8 mouse cellular contexts compared by ENCODE assay signal in the genomic region with DNA sequence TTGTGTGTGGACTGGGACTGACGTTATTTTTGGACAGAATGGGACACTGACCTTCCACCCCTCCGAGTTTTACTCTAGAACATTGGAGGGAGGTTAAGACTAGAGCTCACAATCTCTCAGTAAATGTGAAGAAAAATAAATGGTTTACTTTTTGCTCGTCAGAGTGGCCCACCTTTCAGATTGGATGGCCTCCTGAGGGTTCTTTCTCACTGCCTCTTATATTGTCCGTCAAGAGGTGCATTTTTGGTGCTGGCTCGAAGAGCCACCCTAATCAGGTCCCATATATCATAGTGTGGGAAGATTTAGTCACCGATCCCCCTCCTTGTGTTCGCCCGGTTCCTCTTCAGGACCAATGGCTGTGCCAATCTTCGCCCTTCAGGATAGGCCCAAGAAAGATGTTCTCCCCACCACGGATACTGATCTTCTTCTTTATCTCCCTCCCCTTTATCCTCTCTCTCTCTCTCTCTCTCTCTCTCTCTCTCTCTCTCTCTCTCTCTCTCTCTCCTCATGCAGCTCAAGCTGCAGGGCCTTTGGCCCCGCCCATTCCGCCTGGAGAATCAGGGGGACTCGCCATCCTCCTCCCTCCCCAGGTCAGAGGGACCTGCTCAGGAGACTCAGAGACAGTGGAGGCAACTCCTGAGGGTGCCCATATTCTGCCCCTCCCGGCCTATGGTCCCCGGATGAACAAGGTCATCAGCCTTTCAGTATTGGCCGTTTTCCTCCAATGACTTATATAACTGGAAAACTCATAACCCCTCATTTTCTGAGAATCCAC. TPM values are rescaled to one million over a fixed set of nuclear protein-coding genes. Genes with fewer than 3 reads are reported as not detected.
DNase-seq lines count a peak whose midpoint lies in the region; ATAC-seq lines count a peak whose summit lies in the region.

No protein-coding gene starts in this region.

- H3K9ac ChIP-seq in midbrain, embryonic 15.5 days: peak overlapping the region; percentile 60

- H3K27me3 ChIP-seq in heart, embryonic 10.5 days (ENCODE audit: insufficient read depth, poor library complexity, severe bottlenecking): no peaks in the 10 kb centered on the region
- no peaks in the 10 kb centered on the region for H3K27me3 ChIP-seq in midbrain, embryonic 15.5 days (replicated peaks)

- H3K4me1 ChIP-seq in heart, embryonic 10.5 days: peaks cover 11% of the 10 kb centered on the region
- H3K4me1 ChIP-seq in midbrain, embryonic 15.5 days: peaks cover 15% of the 10 kb centered on the region; the same call in 1 of the 2 replicates

- 48% methylated on average over 15 of the region's 16 CpGs for WGBS in heart, embryonic 10.5 days
- 53% methylated on average over 16 of the region's 16 CpGs for WGBS in midbrain, embryonic 15.5 days

- H3K4me2 ChIP-seq in midbrain, embryonic 15.5 days: peak overlapping the region; percentile 60

- peaks cover 57% of the 10 kb centered on the region for H3K36me3 ChIP-seq in heart, embryonic 10.5 days
- H3K36me3 ChIP-seq in midbrain, embryonic 15.5 days (replicated peaks): peaks cover 30% of the 10 kb centered on the region

- ATAC-seq in midbrain, embryonic 15.5 days (replicated peaks): no peak

- peak; percentile 28 for DNase-seq in ovary, postnatal 36 days (ENCODE audit: low spot score)
- no peak for DNase-seq in ovary, postnatal 14 days (ENCODE audit: low spot score)
- peak; percentile 16 for DNase-seq in cerebellum, adult 9-10 months
- DNase-seq in heart, embryonic 10.5 days (ENCODE audit: low spot score): no peak
- peak; percentile 30 to 47 for DNase-seq in kidney, postnatal 4 days
- no peak for DNase-seq in frontal cortex, postnatal 14 days (ENCODE audit: low spot score in 2 of 2)
- DNase-seq in layer of hippocampus, adult 9-11 months: no peak

- H3K27ac ChIP-seq in heart, embryonic 10.5 days: peak overlapping the region; percentile 96
- peak overlapping the region; percentile 70 for H3K27ac ChIP-seq in midbrain, embryonic 15.5 days

- peak overlapping the region; percentile 80 for H3K4me3 ChIP-seq in heart, embryonic 10.5 days
- peak overlapping the region; percentile 74 for H3K4me3 ChIP-seq in midbrain, embryonic 15.5 days

- no peaks in the 10 kb centered on the region for H3K9me3 ChIP-seq in heart, embryonic 10.5 days
- H3K9me3 ChIP-seq in midbrain, embryonic 15.5 days: no peaks in the 10 kb centered on the region

RNA-seq across cellular contexts. Expression of a gene that starts 1.1 kb away (rescaled TPM):
- 7.5 and 7.7 TPM in 2 replicates for polyA plus RNA-seq in heart, embryonic 10.5 days (2016; fragmentation: Nextera tagmentation; extraction: Ambion mirVana)
- polyA plus RNA-seq in midbrain, embryonic 15.5 days (2015; fragmentation: Nextera tagmentation; extraction: Ambion mirVana): 1.0 and 1.7 TPM in 2 replicates

RNA-seq across cellular contexts. Expression of a gene that starts 55.3 kb away (rescaled TPM):
- polyA plus RNA-seq in heart, embryonic 10.5 days (2016; fragmentation: Nextera tagmentation; extraction: Ambion mirVana): 23.7 and 31.5 TPM in 2 replicates
- polyA plus RNA-seq in midbrain, embryonic 15.5 days (2015; fragmentation: Nextera tagmentation; extraction: Ambion mirVana): 22.2 and 23.4 TPM in 2 replicates

Comparison
In these comparisons a context has a peak if more than half of its experiments do, and no peak if none do; other contexts are left out.
1. DNase-seq: peak in ovary, postnatal 36 days (single experiment), cerebellum, adult 9-10 months (single experiment) and kidney, postnatal 4 days (2 of 2); none in ovary, postnatal 14 days (single experiment), heart, embryonic 10.5 days (single experiment), frontal cortex, postnatal 14 days (0 of 2) and layer of hippocampus, adult 9-11 months (single experiment).